Mouse (Mus musculus): ENCODE data around the gene Tmem14c.
A peak's percentile ranks its signal among the peaks of the same experiment; 100 is the strongest.
"Not testable (repeated sequence)": the region's sequence is repeated elsewhere in the genome, so short reads cannot be mapped to it uniquely, and the experiment has no call there.

Tmem14c gene

DNA sequence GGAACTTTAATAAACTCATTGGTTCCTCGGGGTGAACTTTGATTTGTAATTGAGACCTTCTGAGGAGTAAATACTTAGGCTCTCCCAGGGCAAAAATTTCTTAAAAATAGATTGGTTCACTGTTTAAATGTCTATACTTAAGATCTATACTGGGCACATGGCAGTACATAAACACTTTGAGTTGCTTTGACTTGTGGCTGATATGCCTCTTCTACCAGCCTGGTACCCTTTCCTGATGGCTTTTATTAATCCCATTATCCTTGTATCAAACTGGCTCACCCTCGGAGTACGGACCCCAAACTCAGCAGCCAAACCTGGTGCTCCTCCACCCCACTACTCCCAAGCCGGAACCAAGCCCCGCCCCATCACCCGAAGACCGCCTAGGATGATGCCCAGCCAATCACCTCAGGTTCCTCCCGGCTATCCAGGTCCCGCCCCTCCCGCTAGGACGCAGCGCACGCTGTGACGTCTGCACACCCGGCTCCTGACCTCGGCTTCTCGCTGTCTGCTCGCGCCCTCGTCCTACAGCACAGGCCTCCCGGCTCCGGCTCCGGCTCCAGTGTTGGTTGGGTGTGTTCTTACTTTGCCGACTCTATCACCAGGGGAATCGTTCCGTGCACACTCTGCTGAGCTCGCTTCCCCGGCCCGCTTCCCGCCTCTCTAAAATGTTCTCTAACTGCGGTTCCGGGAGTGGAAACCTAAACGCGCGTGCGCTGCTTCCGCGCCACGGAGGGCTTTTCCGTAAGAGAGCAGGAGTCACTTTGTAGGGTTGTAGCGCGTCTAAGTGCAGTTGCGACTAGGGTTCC lies at the start of gene Tmem14c:
TSS of gene Tmem14c (plus strand) at position 464 of the 806 bp plus-strand sequence.
- peak; percentile 91 for DNase-seq (ENCODE audit: low read depth, low spot score)

DNA sequence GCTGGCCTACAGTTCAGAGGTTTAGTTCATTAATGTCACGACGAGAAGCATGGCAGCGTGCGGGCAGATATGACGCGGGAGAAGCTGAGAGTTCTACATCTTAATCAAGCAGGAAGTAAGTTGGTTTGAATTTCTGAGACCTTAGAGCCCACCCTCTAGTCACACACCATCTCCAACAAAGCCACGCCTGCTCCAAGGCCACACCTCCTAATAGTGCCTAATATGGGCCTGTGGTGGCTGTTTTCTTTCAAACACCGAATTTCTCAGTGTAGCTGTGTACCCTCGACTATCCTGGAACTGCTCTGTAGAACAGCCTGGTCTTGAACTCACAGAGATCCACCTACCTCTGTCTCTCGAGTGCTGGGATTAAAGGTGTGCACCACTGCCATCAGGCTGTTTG lies 48.5 kb upstream of the Tmem14c start:
- no peak for DNase-seq (ENCODE audit: low read depth, low spot score)

DNA sequence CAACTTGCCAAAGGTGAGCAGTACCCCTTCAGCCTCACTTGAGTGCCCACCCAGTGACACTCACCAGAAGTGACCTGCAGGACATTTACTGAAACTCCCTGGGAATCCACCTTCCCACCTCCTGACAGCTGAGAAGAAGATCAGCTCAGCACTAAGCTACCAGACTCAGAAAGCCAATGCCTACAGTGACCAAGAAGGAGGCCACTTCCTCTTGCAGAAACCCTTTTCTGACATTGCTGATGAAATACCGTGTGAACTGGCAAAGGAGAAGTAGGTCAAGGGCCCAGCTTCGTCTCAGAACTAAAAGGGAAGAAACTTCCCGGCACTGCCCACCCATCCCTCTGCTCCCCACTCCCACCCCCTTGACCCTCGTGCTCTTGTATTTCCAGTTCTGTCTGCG lies 47.5 kb upstream of the Tmem14c start:
- DNase-seq (ENCODE audit: low read depth, low spot score), result no peak

DNA sequence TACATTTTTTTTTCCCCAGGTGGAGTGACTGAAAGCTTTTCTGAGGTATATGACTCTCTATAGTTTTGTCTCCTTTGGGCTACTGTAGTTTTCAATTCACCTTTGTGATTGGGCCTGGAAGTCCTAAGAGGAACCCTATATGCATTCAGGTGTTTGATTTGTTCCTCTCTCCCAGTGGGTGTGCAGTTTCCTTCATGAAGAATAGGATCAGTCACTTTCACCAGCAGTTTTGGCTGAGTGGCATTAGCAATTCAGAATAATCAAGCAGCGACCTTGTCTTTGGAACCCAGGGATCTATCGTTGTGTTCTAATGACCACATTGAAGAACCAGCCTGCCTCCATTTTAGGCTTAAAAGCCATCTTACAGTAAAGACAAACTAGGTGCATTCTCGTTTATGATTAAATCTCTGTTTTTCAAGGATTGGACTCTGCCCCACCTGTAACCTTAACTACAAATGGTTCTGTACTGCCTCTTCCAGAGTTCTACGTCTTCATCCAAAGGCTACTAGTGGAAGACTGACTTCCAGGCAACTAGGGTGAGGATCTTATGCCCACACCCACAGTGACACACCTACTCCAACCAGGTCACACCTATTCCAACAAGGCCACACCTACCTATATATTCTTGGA lies 46.2 kb upstream of the Tmem14c start:
- DNase-seq (ENCODE audit: low read depth, low spot score), result no peak

DNA sequence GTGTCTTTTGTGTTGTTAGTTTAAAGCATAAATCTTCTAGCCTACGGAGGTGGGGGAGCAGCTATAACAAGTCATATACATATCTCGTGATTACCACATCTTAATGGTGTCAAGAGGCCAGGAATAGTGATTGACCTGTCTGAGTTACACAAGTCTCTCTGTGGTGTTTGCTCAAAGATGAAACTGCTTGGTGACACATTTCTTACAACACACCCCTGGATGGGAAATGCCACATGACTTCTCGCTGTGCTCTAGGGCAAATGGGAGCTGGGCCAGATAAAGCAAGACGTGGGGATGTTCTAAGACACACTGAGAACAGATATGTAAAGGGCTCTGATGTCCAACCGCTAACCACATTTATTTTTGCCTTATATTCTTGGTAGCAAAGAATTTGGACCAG lies 44.8 kb upstream of the Tmem14c start:
- no peak for DNase-seq (ENCODE audit: low read depth, low spot score)

DNA sequence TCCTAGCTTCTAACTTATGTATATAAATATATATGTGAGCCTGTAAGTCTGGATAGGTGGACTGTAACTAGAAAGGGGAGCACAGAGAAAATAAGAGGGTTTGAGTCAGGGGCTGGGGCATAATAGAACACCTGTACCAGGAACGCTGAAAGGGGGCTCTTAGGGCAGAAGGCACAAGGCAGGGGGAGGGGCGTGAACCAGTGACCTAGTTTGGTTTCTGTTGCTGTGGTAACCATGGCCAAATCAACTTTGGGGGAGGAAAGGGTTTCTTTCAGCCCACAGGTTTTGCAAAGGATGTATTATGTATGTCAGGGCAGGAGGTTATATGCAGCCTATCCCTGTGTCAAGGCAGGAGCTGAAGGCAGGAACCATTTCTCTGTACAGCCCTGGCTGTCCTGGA lies 44.3 kb upstream of the Tmem14c start:
- DNase-seq (ENCODE audit: low read depth, low spot score), result no peak

DNA sequence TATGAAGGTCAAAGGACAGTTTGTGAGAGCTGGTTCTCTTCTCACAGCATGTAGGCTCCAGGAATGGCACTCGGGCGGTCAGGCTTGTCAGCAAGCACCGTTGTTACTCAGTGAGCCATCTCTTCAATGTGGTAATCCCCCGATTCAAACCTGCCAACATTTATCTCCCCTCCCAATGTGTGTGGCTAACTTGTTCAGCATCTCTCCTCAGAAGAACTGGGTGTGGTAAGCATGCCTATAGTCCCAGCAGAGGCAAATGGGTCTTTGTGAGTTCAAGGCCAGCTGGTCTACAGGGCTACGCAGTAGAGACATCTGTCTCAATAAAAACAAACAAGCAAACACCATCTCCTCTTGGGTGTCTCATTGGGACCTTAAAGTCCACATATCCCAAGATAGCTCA lies 43.1 kb upstream of the Tmem14c start:
- no peak for DNase-seq (ENCODE audit: low read depth, low spot score)

DNA sequence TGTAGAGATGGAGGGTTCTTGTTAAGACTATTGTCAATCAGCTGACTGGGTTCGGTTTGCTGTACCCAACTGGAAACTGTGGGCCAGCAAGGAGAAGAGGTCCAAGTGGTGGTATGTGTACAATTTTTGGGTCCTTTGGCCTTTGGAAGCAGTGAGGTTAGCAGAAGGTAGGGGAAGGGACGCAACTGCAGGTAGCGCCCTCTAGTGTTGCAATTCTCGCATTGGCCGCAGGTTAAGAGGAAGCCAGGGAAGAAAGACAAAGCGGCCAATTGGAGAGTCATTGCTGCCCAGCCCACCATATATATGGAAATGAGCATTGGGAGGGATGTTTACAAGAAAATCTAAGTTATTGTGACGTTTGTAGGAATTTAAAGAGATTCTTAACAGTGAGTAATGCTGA lies 38.5 kb upstream of the Tmem14c start:
- peak; percentile 34 for DNase-seq (ENCODE audit: low read depth, low spot score)

DNA sequence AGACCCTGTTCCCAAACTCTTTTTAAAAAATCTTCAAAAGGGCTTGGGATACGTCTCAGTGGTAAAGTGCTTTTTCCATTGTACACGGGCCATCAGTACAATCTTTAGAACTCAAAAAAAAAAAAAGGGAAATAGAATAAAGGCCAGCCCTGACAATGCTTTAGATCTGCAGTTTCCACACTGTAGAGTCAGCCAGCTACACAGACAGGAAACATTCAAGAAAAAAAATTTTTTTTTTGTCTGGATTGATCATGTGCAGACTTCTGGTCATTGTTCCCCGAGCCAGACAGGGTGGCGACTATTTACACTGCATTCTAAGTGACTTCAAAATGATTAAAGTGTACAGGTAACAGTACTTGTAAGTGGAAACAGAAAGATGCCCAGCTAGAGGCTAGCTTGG lies 37.4 kb upstream of the Tmem14c start:
- no peak for DNase-seq (ENCODE audit: low read depth, low spot score)

DNA sequence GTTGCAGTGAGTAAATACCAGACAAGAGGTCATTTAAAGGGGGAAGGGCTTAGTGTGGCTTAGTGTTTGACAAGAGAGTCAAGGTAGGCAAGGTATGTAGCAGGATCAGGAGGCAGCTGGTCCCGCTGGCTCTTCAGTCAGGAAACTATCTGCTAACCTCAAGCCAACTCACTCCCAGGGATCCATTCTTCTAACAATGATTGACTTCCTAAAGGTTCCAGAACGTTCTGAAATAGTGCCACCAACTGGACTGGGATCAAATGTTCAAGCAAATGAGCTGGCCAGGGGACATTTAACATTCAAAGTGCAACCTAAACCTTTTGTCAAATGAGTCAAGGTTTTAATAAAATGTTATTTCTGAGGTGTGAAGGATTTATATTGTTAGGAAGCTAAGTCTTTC lies 36.8 kb upstream of the Tmem14c start:
- DNase-seq (ENCODE audit: low read depth, low spot score), result no peak

DNA sequence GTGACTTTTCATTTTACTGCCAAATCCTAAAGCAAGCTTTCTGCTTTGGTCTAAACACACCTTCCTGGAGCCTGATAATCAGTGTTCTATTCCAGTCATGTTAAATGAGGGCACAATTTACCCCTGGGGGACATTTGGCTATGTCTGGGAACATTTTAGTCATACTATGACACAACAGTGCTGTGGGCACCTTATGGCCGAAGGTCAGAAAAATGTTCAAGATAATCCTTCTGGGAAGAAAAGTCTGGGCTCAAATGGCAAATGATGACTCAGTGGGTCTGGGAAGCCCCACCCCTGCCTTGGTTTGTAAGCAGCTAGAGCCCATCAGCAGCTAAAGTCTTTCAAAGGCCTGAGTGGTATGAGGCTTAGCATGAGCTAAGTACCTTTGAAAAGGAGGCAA lies 33.3 kb upstream of the Tmem14c start:
- DNase-seq (ENCODE audit: low read depth, low spot score), result no peak

DNA sequence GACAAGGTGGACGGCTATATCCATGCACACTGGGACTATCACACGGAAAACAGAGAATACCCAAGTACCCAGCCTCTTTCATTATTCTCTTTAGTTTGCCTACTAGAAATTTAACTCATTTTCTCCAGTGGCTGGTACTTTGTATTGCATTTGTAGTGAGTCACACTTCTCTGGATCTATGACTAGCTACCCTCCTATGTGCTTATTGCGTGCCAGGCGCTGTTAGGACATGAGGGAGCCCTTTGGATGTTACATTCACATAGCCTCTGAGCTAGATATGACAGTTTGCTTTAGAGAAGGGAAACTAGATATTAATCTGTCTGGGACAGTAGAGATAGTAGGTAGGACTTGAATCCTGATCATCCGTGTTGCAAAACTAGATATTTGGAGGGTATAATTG lies 30.0 kb upstream of the Tmem14c start:
- DNase-seq (ENCODE audit: low read depth, low spot score), result no peak

DNA sequence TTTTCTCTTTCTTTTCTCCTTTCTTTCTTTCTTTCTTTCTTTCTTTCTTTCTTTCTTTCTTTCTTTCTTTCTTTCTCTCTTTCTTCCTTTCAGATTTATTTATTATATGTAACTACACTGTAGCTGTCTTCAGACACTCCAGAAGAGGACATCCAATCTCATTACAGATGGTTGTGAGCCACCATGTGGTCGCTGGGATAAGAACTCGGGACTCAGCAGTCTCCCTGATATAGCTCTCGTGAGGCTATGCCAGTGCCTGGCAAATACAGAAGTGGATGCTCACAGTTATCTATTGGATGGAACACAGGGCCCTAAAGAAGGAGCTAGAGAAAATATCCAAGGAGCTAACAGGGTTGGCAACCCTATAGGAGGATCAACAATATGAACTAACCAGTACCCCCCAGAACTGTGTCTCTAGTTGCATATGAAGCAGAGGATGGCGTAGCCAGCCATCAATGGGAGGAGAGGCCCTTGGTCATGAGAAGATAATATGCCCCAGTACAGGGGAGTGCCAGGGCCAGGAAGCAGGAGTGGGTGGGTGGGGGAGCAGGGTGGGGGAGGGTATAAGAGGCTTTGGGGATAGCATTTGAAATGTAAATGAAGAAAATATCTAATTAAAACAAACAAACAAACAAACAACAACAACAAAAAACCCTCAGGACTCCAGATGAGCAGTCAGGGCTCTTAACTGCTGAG lies 28.3 kb upstream of the Tmem14c start:
- DNase-seq (ENCODE audit: low read depth, low spot score), result not testable (repeated sequence)

DNA sequence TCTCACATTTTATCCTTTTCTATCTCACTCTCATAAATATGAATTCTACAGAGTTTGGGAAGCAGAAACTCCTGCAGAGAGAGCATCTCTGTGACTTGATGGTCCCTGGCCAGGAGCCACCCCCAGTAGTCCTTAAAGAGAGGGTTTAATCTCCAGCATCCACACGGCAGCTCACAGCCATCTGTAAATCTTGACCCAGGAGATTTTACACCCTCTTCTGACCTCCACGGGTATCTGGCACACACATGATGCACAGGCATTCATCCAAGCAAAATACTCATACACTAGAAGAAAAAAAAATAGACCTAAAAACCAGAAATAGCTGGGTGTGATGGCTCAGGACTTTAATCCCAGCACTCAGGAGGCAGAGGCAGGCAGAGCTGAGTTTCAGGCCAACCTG lies 27.7 kb upstream of the Tmem14c start:
- no peak for DNase-seq (ENCODE audit: low read depth, low spot score)

DNA sequence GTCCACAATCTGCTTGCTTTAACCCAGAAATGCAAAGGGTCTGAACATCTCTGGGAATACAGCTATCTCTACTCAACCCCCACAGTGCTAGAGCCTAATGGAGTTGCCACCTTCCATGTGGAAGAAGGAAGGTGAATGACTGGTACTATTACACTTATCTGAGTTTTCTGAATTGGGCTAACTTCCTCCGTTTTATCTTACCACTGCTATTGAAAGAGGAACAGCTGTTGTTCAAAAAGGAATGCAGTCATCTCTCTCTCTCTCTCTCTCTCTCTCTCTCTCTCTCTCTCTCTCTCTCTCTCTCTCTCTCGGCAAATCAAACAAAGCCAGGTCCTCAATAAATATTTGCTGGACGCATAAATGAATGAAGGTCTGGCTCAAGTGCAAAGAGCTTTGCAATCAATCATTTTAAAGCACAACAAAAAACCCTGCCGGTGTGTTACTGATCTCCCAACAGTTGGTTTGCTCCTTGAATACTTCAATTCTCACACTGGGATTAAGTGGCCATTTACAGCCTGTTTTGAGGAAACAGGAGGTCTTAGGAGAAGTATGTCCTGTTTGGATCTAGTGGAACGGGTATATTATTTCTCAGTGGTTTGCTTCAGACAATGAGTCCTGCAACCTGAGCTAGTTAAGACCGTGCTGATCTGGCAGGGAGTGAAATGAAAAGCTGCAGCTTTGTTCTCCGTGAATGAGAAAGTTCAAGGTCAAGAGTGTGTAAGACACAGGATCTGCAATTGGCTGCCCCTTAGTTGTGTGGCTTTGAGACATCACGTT lies 21.4 kb upstream of the Tmem14c start:
- no peak for DNase-seq (ENCODE audit: low read depth, low spot score)

DNA sequence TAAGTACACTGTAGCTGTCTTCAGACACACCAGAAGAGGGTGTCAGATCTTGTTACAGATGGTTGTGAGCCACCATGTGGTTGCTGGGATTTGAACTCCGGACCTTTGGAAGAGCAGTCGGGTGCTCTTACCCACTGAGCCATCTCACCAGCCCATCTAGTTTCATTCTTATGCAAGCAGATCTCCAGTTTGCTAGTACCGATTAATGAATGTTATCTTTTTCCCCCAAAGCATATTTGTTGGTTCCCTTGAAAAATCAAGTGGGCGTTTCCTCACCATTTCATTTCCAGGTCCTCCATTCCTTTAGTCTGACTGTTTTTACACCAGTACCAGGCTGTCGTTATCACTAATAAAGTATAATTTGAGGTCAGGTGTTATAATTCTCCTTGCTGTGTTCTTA lies 17.6 kb upstream of the Tmem14c start:
- not testable (repeated sequence) for DNase-seq (ENCODE audit: low read depth, low spot score)

DNA sequence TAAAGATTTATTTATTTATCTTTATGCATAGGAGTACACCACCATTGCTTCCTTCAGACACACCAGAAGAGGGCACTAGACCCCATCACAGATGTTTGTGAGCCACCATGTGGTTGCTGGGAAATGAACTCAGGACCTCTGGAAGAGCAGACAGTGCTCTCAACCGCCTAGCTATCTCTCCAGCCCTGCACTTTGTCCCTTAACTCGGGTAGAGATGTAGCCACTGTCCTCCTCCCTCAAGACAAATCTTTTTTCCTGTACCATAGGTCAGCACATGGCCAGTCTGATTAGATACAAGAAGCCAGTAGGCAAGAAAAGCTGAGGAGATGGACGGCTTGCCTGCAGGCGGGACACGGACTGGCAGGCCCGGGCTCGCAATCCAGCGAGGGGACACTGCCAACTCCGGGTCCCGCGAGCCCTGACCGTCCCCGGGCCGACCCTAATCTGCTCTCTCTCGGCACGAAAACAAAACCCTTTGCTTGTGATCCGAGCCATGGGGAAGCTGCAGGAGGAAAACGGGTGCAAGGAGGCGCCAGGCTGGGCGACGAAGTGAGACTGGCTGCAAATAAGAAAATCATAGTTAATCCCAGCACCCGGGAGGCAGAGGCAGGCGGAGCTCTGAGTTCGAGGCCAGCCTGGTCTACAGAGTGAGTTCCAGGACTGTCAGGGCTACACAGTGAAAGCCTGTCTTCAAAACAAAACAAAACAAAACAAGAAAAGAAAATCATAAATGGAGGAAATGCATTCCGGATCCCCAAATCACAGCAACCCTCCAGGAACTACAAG lies 15.8 kb upstream of the Tmem14c start:
- DNase-seq (ENCODE audit: low read depth, low spot score), result no peak

DNA sequence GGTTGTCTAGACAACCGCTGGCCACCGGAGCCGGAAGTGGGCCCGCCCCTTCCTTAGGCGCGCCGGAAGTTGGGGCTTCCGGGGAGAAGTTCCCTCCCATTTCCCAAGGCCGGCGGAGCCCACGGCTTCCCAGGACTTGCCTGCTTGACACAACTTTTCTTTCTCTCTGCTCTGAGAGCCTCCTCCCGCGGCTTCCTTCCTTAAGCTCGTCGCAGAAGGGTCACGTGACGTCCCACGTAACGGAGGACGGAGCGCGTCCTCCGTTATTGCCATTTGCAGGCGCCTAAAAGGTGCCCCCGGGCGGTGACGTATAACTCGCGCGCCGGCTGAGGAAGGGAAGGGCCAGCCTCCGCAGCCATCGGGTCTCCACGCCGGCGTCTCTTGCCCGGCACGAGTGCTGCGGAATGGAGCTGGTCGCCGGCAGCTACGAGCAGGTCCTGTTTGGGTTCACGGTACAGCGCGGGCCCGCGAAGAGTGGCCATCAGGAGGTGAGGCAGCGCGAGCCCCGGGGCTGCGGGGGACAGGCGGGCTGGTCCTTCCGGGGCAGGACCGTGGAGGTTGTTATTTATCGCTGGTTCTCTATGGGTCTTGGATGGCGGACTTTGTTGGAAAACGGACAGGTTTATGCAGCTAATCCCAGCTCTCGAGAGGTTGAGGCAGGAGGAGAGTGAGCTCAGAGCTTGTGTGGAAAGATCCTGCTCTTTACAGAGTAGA lies 15.0 kb upstream of the Tmem14c start, which contains the start of gene Pak1ip1:
TSS of gene Pak1ip1 (plus strand) at position 98 of the 714 bp plus-strand sequence.
- DNase-seq (ENCODE audit: low read depth, low spot score), result peak; percentile 89

DNA sequence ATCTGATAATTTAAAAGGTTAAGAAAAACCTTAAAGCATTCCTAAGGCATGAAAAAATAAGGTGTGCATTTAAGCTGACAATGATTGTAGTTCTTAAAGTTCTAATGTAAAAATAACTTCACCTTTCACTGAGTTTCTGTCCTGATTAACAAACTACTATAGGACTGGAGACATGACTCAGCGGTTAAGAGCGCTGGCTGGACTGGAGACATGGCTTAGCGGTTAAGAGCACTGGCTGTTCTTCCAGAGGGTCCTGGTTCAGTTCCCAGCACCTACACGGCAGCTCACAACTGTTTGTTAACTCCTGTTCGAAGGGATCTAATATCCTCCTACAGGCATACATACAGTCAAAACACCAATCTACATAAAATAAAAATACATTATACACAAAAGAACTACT lies 14.1 kb upstream of the Tmem14c start:
- no peak for DNase-seq (ENCODE audit: low read depth, low spot score)

DNA sequence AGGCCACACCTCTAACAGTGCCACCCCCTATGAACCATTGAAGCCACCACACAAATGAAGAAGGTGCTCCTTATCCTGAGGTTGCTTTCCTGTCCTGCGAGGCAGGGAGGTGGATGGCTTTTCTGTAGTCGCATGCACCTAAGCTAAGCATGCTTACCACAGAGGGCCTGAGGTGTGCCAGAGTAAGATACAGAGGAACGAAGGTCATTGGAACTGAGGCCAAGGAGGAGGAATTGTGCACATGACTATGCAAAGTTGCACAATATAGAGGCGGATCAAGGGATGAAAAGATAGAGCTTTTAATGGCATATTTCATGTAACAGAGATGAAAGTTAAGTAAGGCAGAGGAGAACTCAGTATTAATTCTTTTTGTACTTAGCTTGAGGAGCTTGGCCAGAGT lies 9.8 kb upstream of the Tmem14c start:
- DNase-seq (ENCODE audit: low read depth, low spot score), result no peak

Data from skeletal muscle tissue, adult 2 months (tissue).